ENCODE assay signal across 8 mouse cellular contexts in genomic region chr10:69535123-69535930, GRCm38 (mm10).
DNase-seq lines count a peak whose midpoint lies in the region; ATAC-seq and TF ChIP-seq lines count a peak whose summit lies in the region.

No protein-coding gene starts in this region.

- peaks cover 3% of the 10 kb centered on the region; the same call in 1 of the 2 replicates for H3K4me1 ChIP-seq in cortical plate, adult 2 months (ENCODE audit: control insufficient read depth, insufficient read depth, low read length)
- peaks cover 27% of the 10 kb centered on the region for H3K4me1 ChIP-seq in limb, embryonic 12.5 days (replicated peaks)

- no peak for TF ChIP-seq CTCF in brain, embryonic 14.5 days (IDR thresholded peaks at IDR 0.05; ENCODE audit: borderline replicate concordance, extremely low read depth, insufficient read depth, insufficient read length)
- no peak for TF ChIP-seq CTCF in cortical plate, adult 2 months (IDR thresholded peaks at IDR 0.05; ENCODE audit: extremely low read depth, insufficient read depth, low read length)

- H3K27ac ChIP-seq in cortical plate, adult 2 months (ENCODE audit: insufficient read depth, low read length): peak overlapping the region; percentile 49
- H3K27ac ChIP-seq in limb, embryonic 12.5 days: no peak overlapping the region

- WGBS in limb, embryonic 12.5 days: 41% methylated on average over 15 of the region's 15 CpGs

- H3K9me3 ChIP-seq in limb, embryonic 12.5 days: no peaks in the 10 kb centered on the region

- no peak for ATAC-seq in limb, embryonic 12.5 days (ENCODE audit: insufficient number of reproducible peaks, insufficient read depth, low FRiP score, low TSS enrichment, low read depth)

- TF ChIP-seq POLR2A in brain, embryonic 14.5 days (IDR thresholded peaks at IDR 0.05; ENCODE audit: borderline replicate concordance, extremely low read depth, insufficient read depth, insufficient read length, poor library complexity, severe bottlenecking): no peak
- TF ChIP-seq POLR2A in cortical plate, adult 2 months (IDR thresholded peaks at IDR 0.05; ENCODE audit: extremely low read depth, insufficient read depth, low read length): peak; percentile 55; the same call in 1 of the 2 replicates

- H3K9ac ChIP-seq in limb, embryonic 12.5 days (replicated peaks): peak overlapping the region; percentile 40; the same call in 1 of the 2 replicates

- H3K36me3 ChIP-seq in limb, embryonic 12.5 days: no peaks in the 10 kb centered on the region

- H3K27me3 ChIP-seq in limb, embryonic 12.5 days: no peaks in the 10 kb centered on the region

- H3K4me3 ChIP-seq in cortical plate, adult 2 months (ENCODE audit: insufficient read depth, low read length): peak overlapping the region; percentile 92
- H3K4me3 ChIP-seq in limb, embryonic 12.5 days (replicated peaks): peak overlapping the region; percentile 50

- H3K4me2 ChIP-seq in limb, embryonic 12.5 days: peak overlapping the region; percentile 67

- peak; percentile 92 for DNase-seq in brain, embryonic 14.5 days (ENCODE audit: low read depth)
- DNase-seq in heart, adult 18-20 months: peak; percentile 46 to 55
- DNase-seq in kidney, adult 11 months: peak; percentile 58
- peak; percentile 37 for DNase-seq in retina, postnatal 7 days (ENCODE audit: low read depth, low spot score)
- DNase-seq in spleen, postnatal 10 days (ENCODE audit: low spot score in 2 of 2): no peak
- DNase-seq in spleen, adult 18-20 months: no peak

Comparison
In these comparisons a context has a peak if more than half of its experiments do, and no peak if none do; other contexts are left out.
1. DNase-seq: peak in brain, embryonic 14.5 days (single experiment), heart, adult 18-20 months (2 of 2), kidney, adult 11 months (single experiment) and retina, postnatal 7 days (single experiment); none in spleen, postnatal 10 days (0 of 2) and spleen, adult 18-20 months (0 of 2).